ENCODE assay signal across 43 mouse cellular contexts in genomic region chr15:10296570-10296969, GRCm38 (mm10). TPM values are rescaled to one million over a fixed set of nuclear protein-coding genes. Genes with fewer than 3 reads are reported as not detected.
"Had no signal": no experiment of that assay in that cellular context is flagged by ENCODE, and none has a peak within 500 bp of the region (broad histone marks: within the 10 kb centered on the region; RNA-seq: fewer than 3 reads in every experiment).

No protein-coding gene starts in this region.

- DNase-seq: gastrocnemius, adult 2 months; gastrocnemius, postnatal 10 days; gastrocnemius, postnatal 25 days; heart, adult 18-20 months; heart, postnatal 10 days; heart, postnatal 4 days; kidney, adult 11 months; kidney, adult 2 months; kidney, adult 9 months; kidney, postnatal 14 days; kidney, postnatal 36 days; layer of hippocampus, adult 9-11 months; layer of hippocampus, postnatal 36 days; liver; liver, embryonic 13.5 days had no signal

- H3K4me2 ChIP-seq: heart, embryonic 12.5 days; hindbrain, embryonic 12.5 days; hindbrain, embryonic 14.5 days; kidney, embryonic 15.5 days; limb, embryonic 12.5 days; liver, embryonic 13.5 days had no signal

- H3K4me3 ChIP-seq: gastrocnemius, adult 2 months; heart, embryonic 10.5 days; heart, embryonic 12.5 days; hindbrain, embryonic 10.5 days; hindbrain, embryonic 12.5 days; kidney, embryonic 15.5 days; limb, embryonic 10.5 days; limb, embryonic 12.5 days; liver, embryonic 13.5 days had no signal

- H3K27ac ChIP-seq: gastrocnemius, adult 2 months; heart, embryonic 10.5 days; hindbrain, embryonic 10.5 days; hindbrain, embryonic 12.5 days; hindbrain, embryonic 14.5 days; kidney, embryonic 15.5 days; kidney, postnatal 0 days; limb, embryonic 10.5 days; limb, embryonic 12.5 days; liver, embryonic 13.5 days had no signal

- H3K9ac ChIP-seq: heart, embryonic 12.5 days; hindbrain, embryonic 12.5 days; hindbrain, embryonic 14.5 days; kidney, embryonic 15.5 days; limb, embryonic 12.5 days; liver, embryonic 13.5 days had no signal

- H3K36me3 ChIP-seq: heart, embryonic 10.5 days; heart, embryonic 12.5 days; hindbrain, embryonic 10.5 days; hindbrain, embryonic 12.5 days; kidney, embryonic 15.5 days; limb, embryonic 10.5 days; limb, embryonic 12.5 days; liver, embryonic 13.5 days had no signal

- ATAC-seq: hindbrain, embryonic 16.5 days; intestine, embryonic 16.5 days had no signal

- H3K9me3 ChIP-seq: heart, embryonic 10.5 days; heart, embryonic 12.5 days; hindbrain, embryonic 10.5 days; hindbrain, embryonic 12.5 days; kidney, embryonic 15.5 days; limb, embryonic 10.5 days; limb, embryonic 12.5 days; liver, embryonic 13.5 days had no signal

- H3K27me3 ChIP-seq: heart, embryonic 12.5 days; hindbrain, embryonic 12.5 days; kidney, embryonic 15.5 days; limb, embryonic 12.5 days; liver, embryonic 13.5 days had no signal

- H3K4me1 ChIP-seq: heart, embryonic 10.5 days; heart, embryonic 12.5 days; hindbrain, embryonic 10.5 days; hindbrain, embryonic 12.5 days; kidney, embryonic 15.5 days; limb, embryonic 10.5 days; limb, embryonic 12.5 days; liver, embryonic 13.5 days had no signal

RNA-seq across cellular contexts. Expression of gene Gm21973, which starts 28.6 kb away (rescaled TPM):
- total RNA-seq: gastrocnemius, adult 2 months; gastrocnemius, postnatal 10 days; gastrocnemius, postnatal 25 days; gastrocnemius, postnatal 4 days; granulocyte monocyte progenitor cell, adult 5-6 weeks; heart, adult 18-20 months; heart, adult 8-10 months; heart, postnatal 10 days; heart, postnatal 25 days; heart, postnatal 4 days; layer of hippocampus, adult 18-20 months; layer of hippocampus, adult 8-10 months; layer of hippocampus, postnatal 14 days; layer of hippocampus, postnatal 36 days; left cerebral cortex, adult 18-20 months; left cerebral cortex, adult 8-10 months; left cerebral cortex, postnatal 14 days; left cerebral cortex, postnatal 36 days had no signal
- polyA plus RNA-seq: frontal cortex, adult 2 months; heart, embryonic 10.5 days; heart, embryonic 12.5 days; heart, embryonic 14.5 days; heart, embryonic 16.5 days; hindbrain, embryonic 10.5 days; hindbrain, embryonic 12.5 days; hindbrain, embryonic 14.5 days; hindbrain, embryonic 16.5 days; intestine, embryonic 14.5 days; intestine, embryonic 16.5 days; kidney, adult 2 months; kidney, embryonic 15.5 days; kidney, postnatal 0 days; large intestine, adult 2 months; limb, embryonic 10.5 days; limb, embryonic 12.5 days; limb, embryonic 14.5 days; liver, embryonic 13.5 days had no signal
